Mouse (Mus musculus) liver, adult 2 months (tissue): ENCODE data around the gene Cdcp2.

Experiments used
- CTCF ChIP-seq: fragments of 200-500 bp; IDR thresholded peaks from 2 replicates; pipeline ENCODE4 v1.5.1; 2011; ENCODE audit warnings: low read depth, low read length, control low read depth
- POLR2A ChIP-seq: fragments of 200-500 bp; IDR thresholded peaks from 2 replicates; pipeline ENCODE4 v1.6.1; 2011; ENCODE audit warnings: low read length, control low read depth; ENCODE audit not compliant: insufficient read depth; ENCODE audit errors: extremely low read depth

GRCm38 (mm10) chr4:107108291-107108731 lies 11.6 kb downstream of the Cdcp2 start:
- TF ChIP-seq CTCF: no peak
- TF ChIP-seq POLR2A: no peak
